Mouse (Mus musculus): ENCODE results near the gene Erg28. TPM values are rescaled to one million over a fixed set of nuclear protein-coding genes. Genes with fewer than 3 reads are reported as not detected.

Gene Erg28
- total and polyA plus RNA-seq, 3 experiments: 55.6 to 76.3 TPM; not detected in 1

- Histone ChIP-seq H3K9me3 (replicated peaks; ENCODE audit: insufficient read depth, low read length) (no peaks in the 10 kb centered on the region), H3K4me3 (ENCODE audit: control insufficient read depth in 1 of 2, insufficient read depth in 1 of 2, low read depth in 2 of 2, low read length in 2 of 2) (no peak overlapping the region), H3K27me3 (ENCODE audit: control insufficient read depth in 1 of 2, insufficient read depth in 2 of 2, low read length in 2 of 2) (no peaks in the 10 kb centered on the region), H3K27ac (ENCODE audit: control insufficient read depth, low read depth, low read length) (no peak overlapping the region), H3K36me3 (ENCODE audit: control insufficient read depth in 1 of 2, insufficient read depth in 2 of 2, low read length in 2 of 2) (peaks cover 1 to 7% of the 10 kb centered on the region in 2 experiments; a peak in 2 of 4 replicates), H3K9ac (ENCODE audit: control insufficient read depth, low read depth, low read length, poor library complexity, severe bottlenecking) (no peak overlapping the region), H3K4me1 (ENCODE audit: control insufficient read depth in 1 of 2, insufficient read depth in 2 of 2, low read length in 2 of 2) (no peaks in the 10 kb centered on the region), H3K79me2 (ENCODE audit: control insufficient read depth, insufficient read depth, low read length, poor library complexity) (peaks cover 3% of the 10 kb centered on the region; the same call in 1 of the 2 replicates)
- TF ChIP-seq CHD1 (IDR thresholded peaks at IDR 0.05; ENCODE audit: low read depth, low read length) (no peak), USF2 (IDR thresholded peaks at IDR 0.05; ENCODE audit: borderline replicate concordance in 1 of 2, insufficient read depth in 1 of 2, low read depth in 1 of 2, low read length in 2 of 2) (no peak), KAT2A (conservative IDR thresholded peaks at IDR 0.05; ENCODE audit: low read depth, low read length) (no peak)
- DNase-seq (ENCODE audit: low read depth, low spot score): no peak
These were observed 5.5 kb upstream of the Erg28 start for GRCm38 (mm10) chr12:85829866-85830265.

DNA sequence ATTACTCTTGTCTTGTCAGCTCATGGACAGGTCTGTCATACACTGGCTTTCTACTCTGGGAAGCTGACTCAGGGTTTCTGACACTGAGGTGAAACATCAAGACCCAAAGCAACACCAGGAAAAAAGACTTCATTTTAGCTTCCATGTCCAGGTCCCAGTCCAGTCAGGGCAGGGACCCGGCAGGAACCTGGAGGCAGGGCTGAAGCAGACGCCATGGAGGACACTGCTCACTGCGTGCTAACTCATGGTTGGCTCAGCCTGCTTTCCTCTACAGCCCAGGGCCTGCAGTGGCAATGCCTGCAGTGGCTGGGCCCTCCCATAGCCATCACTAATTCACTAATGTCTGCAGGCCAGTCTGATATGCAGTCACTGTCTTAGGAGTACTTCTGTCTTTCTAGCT, 4.5 kb upstream of the Erg28 start:
- Histone ChIP-seq H3K36me3 (ENCODE audit: control insufficient read depth in 1 of 2, insufficient read depth in 2 of 2, low read length in 2 of 2) (peaks cover 1 to 7% of the 10 kb centered on the region in 2 experiments; a peak in 2 of 4 replicates), H3K9me3 (replicated peaks; ENCODE audit: insufficient read depth, low read length) (no peaks in the 10 kb centered on the region), H3K4me1 (ENCODE audit: control insufficient read depth in 1 of 2, insufficient read depth in 2 of 2, low read length in 2 of 2) (peaks cover 0 to under 1% of the 10 kb centered on the region in 2 experiments; a peak in 1 of 4 replicates), H3K79me2 (ENCODE audit: control insufficient read depth, insufficient read depth, low read length, poor library complexity) (peaks cover 6% of the 10 kb centered on the region), H3K4me3 (ENCODE audit: control insufficient read depth in 1 of 2, insufficient read depth in 1 of 2, low read depth in 2 of 2, low read length in 2 of 2) (no peak overlapping the region), H3K27ac (ENCODE audit: control insufficient read depth, low read depth, low read length) (no peak overlapping the region), H3K9ac (ENCODE audit: control insufficient read depth, low read depth, low read length, poor library complexity, severe bottlenecking) (no peak overlapping the region), H3K27me3 (ENCODE audit: control insufficient read depth in 1 of 2, insufficient read depth in 2 of 2, low read length in 2 of 2) (no peaks in the 10 kb centered on the region)
- no peak for TF ChIP-seq NRF1 (IDR thresholded peaks at IDR 0.05; ENCODE audit: insufficient read depth, low read depth, low read length, poor library complexity, severe bottlenecking)
- no peak for TF ChIP-seq USF1 (IDR thresholded peaks at IDR 0.05; ENCODE audit: low read depth, low read length)
- TF ChIP-seq KAT2A (conservative IDR thresholded peaks at IDR 0.05; ENCODE audit: low read depth, low read length): no peak
- TF ChIP-seq USF2 (IDR thresholded peaks at IDR 0.05; ENCODE audit: borderline replicate concordance in 1 of 2, insufficient read depth in 1 of 2, low read depth in 1 of 2, low read length in 2 of 2): no peak
- no peak for TF ChIP-seq MXI1 (IDR thresholded peaks at IDR 0.05; ENCODE audit: low read depth, low read length)
- no peak for TF ChIP-seq ZKSCAN1 (IDR thresholded peaks at IDR 0.05; ENCODE audit: low read depth, low read length)
- TF ChIP-seq MAZ (IDR thresholded peaks at IDR 0.05; ENCODE audit: low read depth, low read length): no peak
- TF ChIP-seq TAL1 (IDR thresholded peaks at IDR 0.05; ENCODE audit: low read length): no peak
- TF ChIP-seq E2F4 (IDR thresholded peaks at IDR 0.05; ENCODE audit: borderline replicate concordance, low read depth, low read length): no peak
- TF ChIP-seq JUND (IDR thresholded peaks at IDR 0.05; ENCODE audit: low read depth, low read length): no peak
- no peak for TF ChIP-seq RAD21 (IDR thresholded peaks at IDR 0.05; ENCODE audit: low read depth, low read length)
- no peak for TF ChIP-seq ZNF384 (IDR thresholded peaks at IDR 0.05; ENCODE audit: low read depth, low read length)
- no peak for TF ChIP-seq EP300 (IDR thresholded peaks at IDR 0.05; ENCODE audit: low read depth in 1 of 2, low read length in 2 of 2)
- TF ChIP-seq ZC3H11A (IDR thresholded peaks at IDR 0.05; ENCODE audit: low read depth, low read length): no peak
- no peak for TF ChIP-seq POLR2AphosphoS5 (IDR thresholded peaks at IDR 0.05; ENCODE audit: borderline replicate concordance, low read depth, low read length)
- TF ChIP-seq SMC3 (IDR thresholded peaks at IDR 0.05; ENCODE audit: low read depth, low read length): no peak
- no peak for TF ChIP-seq MYC (IDR thresholded peaks at IDR 0.05; ENCODE audit: low read depth, low read length)
- DNase-seq (ENCODE audit: low read depth, low spot score): no peak

Measured in MEL (cell line).